Mouse (Mus musculus) CH12.LX (cell line): ENCODE results near the gene Lrrc75a. TPM values are rescaled to one million over a fixed set of nuclear protein-coding genes. Genes with fewer than 3 reads are reported as not detected.
A peak's percentile ranks its signal among the peaks of the same experiment; 100 is the strongest.

Experiments
- DNase-seq: peaks from one replicate; pipeline ENCODE4 v3.0.0-alpha.2; 2013; ENCODE audit errors: extremely low read depth
- H3K27ac ChIP-seq: 2 replicates; pipeline ENCODE4 v1.5.1; 2012; ENCODE audit warnings: low read depth, mild to moderate bottlenecking, control low read depth, moderate library complexity; ENCODE audit not compliant: insufficient read depth
- H3K27me3 ChIP-seq: replicated peaks from 2 replicates; pipeline ENCODE3; 2012; ENCODE audit warnings: inconsistent platforms
- H3K36me3 ChIP-seq, 2 experiments: replicated peaks in 1 of 2; 2 replicates each; pipeline versions ENCODE3 to v1.6.1; 2012; ENCODE audit warnings: inconsistent platforms in 1 of 2, low read length in 1 of 2, mild to moderate bottlenecking in 1 of 2, mixed read lengths in 1 of 2, moderate library complexity in 1 of 2; ENCODE audit not compliant: control insufficient read depth in 1 of 2, insufficient read depth in 1 of 2
- H3K4me1 ChIP-seq, 2 experiments: 2 replicates each; pipeline ENCODE4 v1.6.1; 2012; ENCODE audit warnings: inconsistent platforms in 1 of 2, moderate library complexity in 1 of 2; ENCODE audit not compliant: insufficient read depth in 2 of 2, control insufficient read depth in 1 of 2
- H3K4me2 ChIP-seq: 2 replicates; pipeline ENCODE4 v1.6.1; 2012; ENCODE audit warnings: low read depth, mild to moderate bottlenecking, control low read depth; ENCODE audit not compliant: poor library complexity, insufficient read depth, severe bottlenecking
- H3K4me3 ChIP-seq, 3 experiments: fragments of 150-350 bp in 1 of 3; sonication (generic) in 1 of 3; replicated peaks in 1 of 3; 2 replicates each; pipeline versions ENCODE3 to v1.5.1; 2011 to 2012; ENCODE audit warnings: low read depth in 2 of 3, low read length in 2 of 3, mild to moderate bottlenecking in 2 of 3, moderate library complexity in 2 of 3, control low read depth in 1 of 3, improper control_type of control experiment in 1 of 3, inconsistent platforms in 1 of 3, mixed read lengths in 1 of 3; ENCODE audit not compliant: poor library complexity in 1 of 3
- H3K79me2 ChIP-seq: replicated peaks from 2 replicates; pipeline ENCODE4 v1.6.1; 2012; ENCODE audit warnings: mild to moderate bottlenecking, moderate library complexity; ENCODE audit not compliant: control insufficient read depth, poor library complexity, insufficient read depth, severe bottlenecking; ENCODE audit errors: extremely low read depth
- H3K9ac ChIP-seq: 2 replicates; pipeline ENCODE4 v1.6.1; 2012; ENCODE audit warnings: low read depth, mild to moderate bottlenecking, control low read depth, moderate library complexity; ENCODE audit not compliant: insufficient read depth
- H3K9me3 ChIP-seq: replicated peaks from 2 replicates; pipeline ENCODE3; 2012; ENCODE audit warnings: low read length, inconsistent platforms, mixed read lengths
- BHLHE40 ChIP-seq: IDR thresholded peaks from 2 replicates; pipeline ENCODE4 v1.6.1; 2011; ENCODE audit warnings: mild to moderate bottlenecking, low read depth, low read length, improper control_type of control experiment
- CHD1 ChIP-seq: IDR thresholded peaks from 2 replicates; pipeline ENCODE4 v1.6.1; 2012; ENCODE audit warnings: low read depth, low read length, improper control_type of control experiment, inconsistent platforms
- CHD2 ChIP-seq: IDR thresholded peaks from 2 replicates; pipeline ENCODE4 v1.6.1; 2011; ENCODE audit warnings: low read length, improper control_type of control experiment
- E2F4 ChIP-seq: IDR thresholded peaks from 2 replicates; pipeline ENCODE4 v1.6.1; 2011; ENCODE audit warnings: low read depth, low read length, improper control_type of control experiment; ENCODE audit not compliant: insufficient replicate concordance
- ELF1 ChIP-seq: IDR thresholded peaks from 2 replicates; pipeline ENCODE4 v1.6.1; 2014; ENCODE audit warnings: low read depth, mild to moderate bottlenecking, inconsistent platforms, low read length, improper control_type of control experiment
- EP300 ChIP-seq: IDR thresholded peaks from 2 replicates; pipeline ENCODE4 v1.6.1; 2011; ENCODE audit warnings: low read length, improper control_type of control experiment
- GABPA ChIP-seq: IDR thresholded peaks from 2 replicates; pipeline ENCODE4 v1.6.1; 2012; ENCODE audit warnings: low read depth, low read length, improper control_type of control experiment, inconsistent platforms; ENCODE audit not compliant: insufficient replicate concordance
- HCFC1 ChIP-seq: IDR thresholded peaks from 2 replicates; pipeline ENCODE4 v1.6.1; 2012; ENCODE audit warnings: low read depth, mild to moderate bottlenecking, inconsistent platforms, low read length, improper control_type of control experiment
- JUN ChIP-seq: IDR thresholded peaks from 2 replicates; pipeline ENCODE4 v1.6.1; 2011; ENCODE audit warnings: low read depth, mild to moderate bottlenecking, low read length, improper control_type of control experiment, moderate library complexity; ENCODE audit not compliant: insufficient read depth
- JUND ChIP-seq: conservative IDR thresholded peaks from 2 replicates; pipeline ENCODE4 v1.6.1; 2011; ENCODE audit warnings: low read depth, low read length, improper control_type of control experiment
- KAT2A ChIP-seq: IDR thresholded peaks from 2 replicates; pipeline ENCODE4 v1.6.1; 2012; ENCODE audit warnings: low read length, improper control_type of control experiment, inconsistent platforms; ENCODE audit not compliant: insufficient replicate concordance
- MAX ChIP-seq: IDR thresholded peaks from 2 replicates; pipeline ENCODE4 v1.6.1; 2011; ENCODE audit warnings: low read length, improper control_type of control experiment
- MEF2A ChIP-seq: IDR thresholded peaks from 2 replicates; pipeline ENCODE4 v1.6.1; 2014; ENCODE audit warnings: low read depth, mild to moderate bottlenecking, inconsistent platforms, low read length, improper control_type of control experiment, borderline replicate concordance
- MYC ChIP-seq: IDR thresholded peaks from 2 replicates; pipeline ENCODE4 v1.6.1; 2011; ENCODE audit warnings: low read depth, mild to moderate bottlenecking, improper control_type of control experiment, low read length
- NELFE ChIP-seq: IDR thresholded peaks from 2 replicates; pipeline ENCODE4 v1.6.1; 2011; ENCODE audit warnings: low read depth, low read length, improper control_type of control experiment
- NRF1 ChIP-seq: IDR thresholded peaks from 2 replicates; pipeline ENCODE4 v1.6.1; 2014; ENCODE audit warnings: low read depth, mild to moderate bottlenecking, inconsistent platforms, low read length, improper control_type of control experiment, moderate library complexity
- PAX5 ChIP-seq: IDR thresholded peaks from 2 replicates; pipeline ENCODE4 v1.6.1; 2012; ENCODE audit warnings: low read length, inconsistent platforms, mixed read lengths
- POLR2A ChIP-seq: IDR thresholded peaks from 2 replicates; pipeline ENCODE4 v1.6.1; 2011; ENCODE audit warnings: low read depth, mild to moderate bottlenecking, improper control_type of control experiment, low read length
- POLR2AphosphoS2 ChIP-seq: IDR thresholded peaks from 2 replicates; pipeline ENCODE4 v1.6.1; 2011; ENCODE audit warnings: low read depth, low read length, improper control_type of control experiment
- RAD21 ChIP-seq: IDR thresholded peaks from 2 replicates; pipeline ENCODE4 v1.6.1; 2011; ENCODE audit warnings: low read depth, mild to moderate bottlenecking, low read length, improper control_type of control experiment, moderate library complexity
- RCOR1 ChIP-seq: conservative IDR thresholded peaks from 2 replicates; pipeline ENCODE4 v1.6.1; 2012; ENCODE audit warnings: low read depth, mild to moderate bottlenecking, inconsistent platforms, low read length, improper control_type of control experiment
- SIN3A ChIP-seq: IDR thresholded peaks from 2 replicates; pipeline ENCODE4 v1.6.1; 2012; ENCODE audit warnings: low read length, improper control_type of control experiment, inconsistent platforms
- SMC3 ChIP-seq: IDR thresholded peaks from 2 replicates; pipeline ENCODE4 v1.6.1; 2011; ENCODE audit warnings: low read depth, low read length, improper control_type of control experiment
- TBP ChIP-seq: conservative IDR thresholded peaks from 2 replicates; pipeline ENCODE4 v1.6.1; 2011; ENCODE audit warnings: low read depth, low read length, improper control_type of control experiment
- TCF12 ChIP-seq: IDR thresholded peaks from 2 replicates; pipeline ENCODE4 v1.6.1; 2014; ENCODE audit warnings: low read depth, mild to moderate bottlenecking, inconsistent platforms, low read length, improper control_type of control experiment
- UBTF ChIP-seq: IDR thresholded peaks from 2 replicates; pipeline ENCODE4 v1.6.1; 2012; ENCODE audit warnings: low read depth, mild to moderate bottlenecking, inconsistent platforms, low read length, improper control_type of control experiment, moderate library complexity
- USF1 ChIP-seq: IDR thresholded peaks from 2 replicates; pipeline ENCODE4 v1.6.1; 2014; ENCODE audit warnings: low read depth, mild to moderate bottlenecking, inconsistent platforms, low read length, improper control_type of control experiment
- ZC3H11A ChIP-seq: IDR thresholded peaks from 2 replicates; pipeline ENCODE4 v1.6.1; 2012; ENCODE audit warnings: low read depth, mild to moderate bottlenecking, inconsistent platforms, low read length, improper control_type of control experiment
- ZKSCAN1 ChIP-seq: IDR thresholded peaks from 2 replicates; pipeline ENCODE4 v1.6.1; 2012; ENCODE audit warnings: low read depth, inconsistent platforms, low read length, improper control_type of control experiment, borderline replicate concordance
- ZNF384 ChIP-seq: IDR thresholded peaks from 2 replicates; pipeline ENCODE4 v1.6.1; 2012; ENCODE audit warnings: low read depth, low read length, improper control_type of control experiment, inconsistent platforms
- dilution Hi-C: fragments of 300-500 bp; cut with MboI; formaldehyde crosslinking; loops from 2 replicates; pipeline ENCODE4 v1.14.3; 2020; ENCODE audit warnings: low sequenced_read_pairs; ENCODE audit not compliant: extremely low pct_unique_long_range_greater_than_20kb, extremely low pct_ligation_motif_present
- in situ Hi-C: fragments of 300-500 bp; cut with MboI; formaldehyde crosslinking; loops from 3 replicates; pipeline ENCODE4 v1.14.3; 2019; ENCODE audit warnings: low sequenced_read_pairs, low pct_ligation_motif_present, low pct_unique_long_range_greater_than_20kb, mixed read lengths
- polyA plus RNA-seq: library from polyadenylated mRNA; unstranded; fragments of >175 nt; gene quantifications from 2 replicates; pipeline ENCODE4 v1.2.1, GENCODE M21; 2012; ENCODE audit warnings: low read depth; ENCODE audit not compliant: insufficient read length
- total RNA-seq, 2 experiments: library from RNA; depleted of rRNA; stranded (reverse); fragments of 300-350 nt in 1 of 2; fragments of >200 nt in 1 of 2; gene quantifications; 2 replicates each; pipeline ENCODE4 v1.2.3; 2012 to 2014

Gene Lrrc75a
- total and polyA plus RNA-seq, 3 experiments, result 1.3 to 12.6 (median 1.8) TPM

- no peak overlapping the region for H3K27ac ChIP-seq
- peaks cover 0 to 22% of the 10 kb centered on the region in 2 experiments for H3K36me3 ChIP-seq
- TF ChIP-seq RAD21 (no peak), KAT2A (no peak), CHD2 (no peak), PAX5 (no peak), JUN (no peak), TBP (no peak), ZNF384 (no peak)
- H3K4me3 ChIP-seq, result no peak overlapping the region
- in situ Hi-C loops, result loop anchor here (5.0 kb wide), 2 partner anchors 32 to 62 kb away; partner anchors contain the start of genes Lrrc75a and Mmgt2
- no peaks in the 10 kb centered on the region for H3K9me3 ChIP-seq
- no peak overlapping the region for H3K4me2 ChIP-seq
- dilution Hi-C loops, result no loop called here
- H3K9ac ChIP-seq, result no peak overlapping the region
- no peaks in the 10 kb centered on the region for H3K27me3 ChIP-seq
- DNase-seq, result no peak
- no peaks in the 10 kb centered on the region for H3K79me2 ChIP-seq
- peaks cover 2 to 5% of the 10 kb centered on the region in 2 experiments for H3K4me1 ChIP-seq
These were observed 33.4 kb downstream of the Lrrc75a start for GRCm38 (mm10) chr11:62614876-62615410.

GRCm38 (mm10) chr11:62613657-62614365, 34.5 kb downstream of the Lrrc75a start:
- in situ Hi-C loops, result loop anchor here (5.0 kb wide), 2 partner anchors 33 to 63 kb away; partner anchors contain the start of genes Lrrc75a and Mmgt2
- no peak overlapping the region for H3K27ac ChIP-seq
- H3K27me3 ChIP-seq, result no peaks in the 10 kb centered on the region
- DNase-seq, result peak; percentile 91
- H3K36me3 ChIP-seq, result peaks cover 0 to 25% of the 10 kb centered on the region in 2 experiments
- H3K4me3 ChIP-seq, result no peak overlapping the region
- H3K9ac ChIP-seq, result no peak overlapping the region
- peaks cover 6 to 10% of the 10 kb centered on the region in 2 experiments for H3K4me1 ChIP-seq
- dilution Hi-C loops, result no loop called here
- H3K79me2 ChIP-seq, result no peaks in the 10 kb centered on the region
- no peaks in the 10 kb centered on the region for H3K9me3 ChIP-seq
- peak overlapping the region; percentile 8; the same call in 1 of the 2 replicates for H3K4me2 ChIP-seq
- TF ChIP-seq GABPA (no peak), POLR2AphosphoS2 (no peak), ZKSCAN1 (no peak), TCF12 (no peak), KAT2A (no peak), NELFE (no peak; the same call in 1 of the 2 replicates), ELF1 (peak; percentile 51; the same call in 1 of the 2 replicates), UBTF (no peak), JUND (no peak), RAD21 (peak; percentile 100), E2F4 (no peak), MYC (0 out of 2 replicates have a peak, but pooled peaks have one; percentile 38), JUN (no peak), POLR2A (peak; percentile 24; the same call in 1 of the 2 replicates), RCOR1 (no peak), EP300 (no peak), CHD2 (peak; percentile 24; the same call in 1 of the 2 replicates), BHLHE40 (no peak), USF1 (no peak), NRF1 (no peak), SMC3 (peak; percentile 99), ZC3H11A (peak; percentile 95), MEF2A (no peak), ZNF384 (0 out of 2 replicates have a peak, but pooled peaks have one; percentile 13), MAX (no peak), CHD1 (no peak), SIN3A (no peak), HCFC1 (no peak)
